Mouse (Mus musculus): Measurements from ENCODE around the gene Rptn.

Rptn gene

GRCm38 (mm10) chr3:93447138-93447841 lies 53.8 kb downstream of the Rptn start:
- in situ Hi-C loops (cut with MboI; ENCODE audit: low sequenced_read_pairs): no loop called here

Measured in CH12F3 (cell line).